Mouse (Mus musculus): ENCODE measurements around the gene Gm3486. TPM values are rescaled to one million over a fixed set of nuclear protein-coding genes. Genes with fewer than 3 reads are reported as not detected.
"Not testable (repeated sequence)": the region's sequence is repeated elsewhere in the genome, so short reads cannot be mapped to it uniquely, and the experiment has no call there.

Gene Gm3486
- total RNA-seq (2017): not detected in 2 replicates

- ATAC-seq (replicated peaks; ENCODE audit: low read depth, poor library complexity, severe bottlenecking): not testable (repeated sequence)
Measured at GRCm38 (mm10) chr14:41489385-41489784, at the start of gene Gm3486. Gene Gm3486, minus strand, starts transcription at chr14:41489485.

- not testable (repeated sequence) for ATAC-seq (replicated peaks; ENCODE audit: low read depth, poor library complexity, severe bottlenecking)
Measured at GRCm38 (mm10) chr14:41524695-41525094, 35.4 kb upstream of the Gm3486 start.

- not testable (repeated sequence) for ATAC-seq (replicated peaks; ENCODE audit: low read depth, poor library complexity, severe bottlenecking)
Measured at GRCm38 (mm10) chr14:41520683-41521082, 31.4 kb upstream of the Gm3486 start.

- ATAC-seq (replicated peaks; ENCODE audit: low read depth, poor library complexity, severe bottlenecking): not testable (repeated sequence)
Measured at GRCm38 (mm10) chr14:41453418-41453817, 35.9 kb downstream of the Gm3486 start, which contains the start of gene Gm7954. Gene Gm7954, minus strand, starts transcription at chr14:41453518.

Other genes with a start within 250 kb of the Gm3486 start
- gene Gm2832, start 210.7 kb downstream of the Gm3486 start, total RNA-seq (2017): not detected in 2 replicates
- gene Gm5798, start 140.9 kb downstream of the Gm3486 start, total RNA-seq (2017): not detected in 2 replicates
- not detected in 2 replicates for gene Gm7945, start 103.1 kb downstream of the Gm3486 start, total RNA-seq (2017)
- not detected in 2 replicates for gene Gm6482, start 81.2 kb downstream of the Gm3486 start, total RNA-seq (2017)
- not detected in 2 replicates for gene Gm7954, start 36.0 kb downstream of the Gm3486 start, total RNA-seq (2017)
- gene Gm7970, start 66.1 kb upstream of the Gm3486 start, total RNA-seq (2017): not detected in 2 replicates
- gene 1700049E17Rik2, start 83.7 kb upstream of the Gm3486 start, total RNA-seq (2017): not detected in 2 replicates
- gene Gm3072, start 135.1 kb upstream of the Gm3486 start, total RNA-seq (2017): not detected in 2 replicates
- not detected in 2 replicates for gene Gm3676, start 157.0 kb upstream of the Gm3486 start, total RNA-seq (2017)
- not detected in 2 replicates for gene Gm8068, start 212.4 kb upstream of the Gm3486 start, total RNA-seq (2017)

Measured in common myeloid progenitor, adult 5-6 weeks (primary cell).